Mouse (Mus musculus) adrenal gland, adult 8-10 months (tissue): ENCODE data around the gene Med20. TPM values are rescaled to one million over a fixed set of nuclear protein-coding genes. Genes with fewer than 3 reads are reported as not detected.
A peak's percentile ranks its signal among the peaks of the same experiment; 100 is the strongest.
"Not testable (repeated sequence)": the region's sequence is repeated elsewhere in the genome, so short reads cannot be mapped to it uniquely, and the experiment has no call there.

Experiments used
- DNase-seq: peaks from one replicate; pipeline ENCODE4 v3.0.0; 2022
- total RNA-seq, 4 experiments: library from RNA; stranded (reverse); gene quantifications; 2 replicates each; pipeline ENCODE4 v1.2.4; 2022

Gene Med20
- total RNA-seq, 4 experiments from 2014 or later = 42.6 to 53.7 (median 48.3) TPM

DNA sequence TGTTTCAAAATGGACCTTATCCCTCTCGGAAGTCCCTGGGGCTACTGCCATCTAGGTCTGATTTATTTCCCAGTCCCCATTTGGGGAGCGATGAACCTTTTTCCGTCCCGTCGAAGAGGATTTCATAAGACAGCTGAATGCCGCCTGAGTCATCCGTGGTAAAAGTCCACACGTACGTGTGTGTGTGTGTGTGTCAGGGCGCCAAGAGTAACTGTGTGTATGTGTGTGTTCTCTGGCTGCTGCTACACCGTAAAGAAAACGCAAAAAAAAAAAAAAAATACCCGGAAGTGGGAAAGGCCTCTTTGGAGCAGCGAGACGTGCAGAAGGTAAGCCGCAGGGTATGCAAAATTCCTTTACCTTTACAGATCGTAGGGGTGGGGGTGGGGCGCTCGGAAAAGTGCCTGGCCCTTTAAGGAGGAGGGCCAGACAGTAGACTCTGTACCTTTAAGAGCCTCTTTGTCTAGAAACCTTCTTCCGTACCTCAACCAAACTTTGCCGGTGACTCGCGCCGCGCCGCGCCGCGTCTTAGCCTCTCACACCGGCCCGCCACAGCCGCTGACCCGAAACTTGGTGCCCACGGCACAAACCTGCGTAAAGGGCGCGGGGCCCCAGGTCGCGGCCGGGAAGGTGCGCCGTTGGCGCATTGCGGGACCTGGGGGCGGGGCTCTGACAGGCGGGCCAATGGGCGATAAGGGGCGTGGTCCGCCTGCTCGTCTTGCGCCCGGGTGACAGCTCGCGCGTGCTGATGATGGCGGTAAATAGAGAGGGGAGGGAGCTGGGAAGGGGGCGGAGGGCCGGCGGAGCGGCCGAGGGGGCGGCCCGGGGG is 17.7 kb downstream of the Med20 start:
- DNase-seq = peak; percentile 90

DNA sequence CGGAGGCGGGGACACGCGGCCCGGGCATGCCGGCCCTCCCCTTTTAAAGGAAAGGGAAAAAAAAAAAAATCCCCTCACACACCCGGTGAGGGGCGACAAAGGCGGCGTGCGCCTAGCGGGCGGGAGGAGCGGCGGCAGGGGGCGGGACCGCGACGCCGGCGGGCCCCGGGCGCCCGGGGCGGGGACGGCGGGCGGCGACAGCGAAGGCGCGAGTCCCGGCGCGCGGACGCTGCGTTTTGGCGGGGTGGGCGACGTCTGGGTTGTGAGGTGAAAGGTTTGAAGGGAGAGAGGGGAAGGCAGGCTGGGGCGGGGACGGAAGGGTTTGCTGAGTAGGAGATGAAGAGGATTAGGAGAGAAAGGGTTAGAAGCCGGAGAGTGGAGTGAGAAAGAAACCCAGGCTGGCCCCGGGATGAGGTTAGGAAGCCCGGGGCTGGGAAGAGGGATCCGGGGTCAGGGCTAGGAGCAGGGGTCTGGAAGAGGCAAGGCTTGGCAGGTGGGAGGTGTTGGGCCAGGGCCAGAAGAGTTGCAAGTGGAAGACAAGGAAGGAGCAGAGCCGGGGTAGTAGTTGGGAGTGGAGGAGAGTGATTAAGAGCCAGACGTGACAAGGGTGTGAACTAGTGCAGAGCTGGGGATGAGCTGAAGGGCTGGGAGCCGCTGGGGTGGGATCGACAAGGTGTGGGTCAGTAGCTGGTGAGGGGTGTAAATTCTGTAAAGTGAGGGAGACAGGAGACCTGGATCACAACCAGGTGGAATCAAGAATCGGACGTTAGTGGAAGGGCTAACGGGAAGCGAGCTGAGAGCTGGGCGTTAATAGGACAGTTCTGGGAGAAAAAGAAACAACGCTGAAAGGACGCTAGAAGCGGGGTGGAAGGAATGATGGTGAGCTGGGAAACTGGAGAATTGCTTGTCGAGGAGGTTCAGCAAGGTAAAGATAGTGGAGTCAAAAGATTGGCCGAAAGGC is 18.6 kb downstream of the Med20 start:
- peak; percentile 50 for DNase-seq

DNA sequence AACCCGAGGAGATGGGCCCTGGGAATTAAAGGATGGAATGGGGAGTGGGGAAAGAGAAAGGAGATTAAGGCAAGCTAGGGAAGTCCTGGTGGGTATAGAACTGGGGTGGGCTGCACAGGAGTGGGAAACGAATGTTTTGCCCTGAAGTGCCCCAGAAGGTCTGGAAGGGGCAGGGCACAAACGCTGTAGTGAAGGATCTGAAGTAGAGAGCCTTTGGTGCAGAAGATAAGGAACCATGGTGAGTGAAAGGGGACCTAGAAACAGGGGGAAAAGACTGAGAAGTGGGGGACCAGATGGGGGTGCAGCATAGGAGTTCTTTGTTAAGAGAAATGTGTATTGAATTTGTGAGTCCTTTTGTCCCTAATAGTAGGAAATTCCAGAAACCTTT is 19.3 kb downstream of the Med20 start, which contains the start of gene Usp49:
Usp49 (plus strand) TSS at position 13 of the 388 bp plus-strand sequence.
- no peak for DNase-seq

DNA sequence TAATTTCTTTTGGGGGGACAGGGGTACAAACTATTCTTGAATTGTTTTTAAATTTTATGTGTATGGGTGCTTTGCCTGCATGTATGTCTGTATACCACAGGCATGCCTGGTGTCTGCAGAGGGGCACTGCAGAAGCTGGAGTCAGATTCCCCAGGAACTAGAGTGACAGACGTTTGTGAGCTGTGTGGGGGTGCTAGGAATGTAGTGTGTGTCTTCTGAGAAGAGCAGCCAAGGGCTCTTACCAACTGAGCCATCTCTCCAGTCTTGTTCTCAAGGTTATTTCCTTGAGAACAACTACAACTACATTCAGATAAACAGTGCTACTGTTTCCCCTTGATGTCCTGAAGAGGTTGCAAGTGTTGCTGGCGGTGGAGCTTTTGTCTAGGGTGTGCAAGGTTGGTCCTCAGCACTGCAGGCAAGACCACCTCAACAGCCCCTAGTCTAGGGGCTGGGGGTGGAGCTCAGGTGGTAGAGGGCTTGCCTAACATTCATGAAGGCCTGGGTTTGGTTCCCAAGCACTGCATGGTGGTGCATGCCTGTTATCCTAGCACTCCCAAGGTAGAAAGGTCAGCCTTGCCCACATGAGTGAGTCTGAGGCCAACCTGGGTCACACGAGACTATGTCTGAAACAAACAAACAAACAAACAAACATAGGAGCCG is 20.9 kb downstream of the Med20 start:
- no peak for DNase-seq

DNA sequence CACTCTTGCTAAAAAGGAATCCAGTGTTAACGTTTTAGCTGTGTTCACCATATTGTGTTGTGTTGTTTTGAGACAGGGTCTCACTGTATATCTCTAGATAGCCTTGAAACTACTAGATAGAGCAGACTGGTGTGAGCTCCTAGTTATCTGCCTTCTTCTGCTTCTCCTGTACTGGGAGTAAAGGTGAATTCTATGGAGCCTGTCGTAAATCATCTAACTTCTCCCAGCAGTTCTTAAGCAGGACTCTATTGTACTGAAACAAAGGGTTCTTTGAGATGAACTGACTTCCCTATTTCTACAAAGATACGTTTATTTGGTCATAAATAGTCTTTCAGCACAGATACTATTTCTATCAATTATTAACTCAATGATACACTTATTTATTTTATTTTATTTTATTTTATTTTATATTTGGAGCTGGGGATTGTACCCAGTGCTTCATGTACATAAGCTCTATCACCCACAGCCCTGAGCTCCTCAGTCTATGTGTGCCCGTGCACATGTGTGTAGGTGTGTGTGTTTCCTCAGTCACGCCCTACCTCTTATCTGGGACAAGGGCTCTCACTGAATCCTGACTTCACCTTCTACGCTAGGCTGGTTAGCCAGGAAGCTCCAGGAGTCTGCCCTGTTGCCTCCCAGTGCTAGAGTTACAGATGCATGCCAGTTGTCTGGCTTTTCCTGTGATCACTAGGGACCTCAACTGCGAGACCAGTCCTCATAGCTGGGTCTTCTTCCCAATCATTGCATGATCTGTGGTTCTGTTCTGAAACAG is 22.8 kb downstream of the Med20 start:
- DNase-seq = no peak

DNA sequence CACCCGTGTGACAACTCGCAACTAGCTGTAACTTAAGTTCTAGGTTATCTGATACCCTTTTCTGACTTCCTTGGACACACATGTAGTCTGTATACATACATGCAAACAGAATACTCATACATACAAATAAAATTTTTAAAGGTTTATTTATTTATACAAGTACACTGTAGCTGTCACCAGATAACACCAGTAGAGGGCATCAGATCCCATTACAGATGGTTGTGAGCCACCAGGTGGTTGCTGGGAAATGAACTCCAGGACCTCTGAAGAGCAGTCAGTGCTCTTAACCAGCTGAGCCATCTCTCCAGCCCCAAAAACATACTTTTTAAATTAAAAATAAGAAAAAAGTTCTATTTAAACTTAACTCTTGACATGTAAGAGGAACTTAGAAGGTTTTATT is 31.6 kb downstream of the Med20 start:
- no peak for DNase-seq

DNA sequence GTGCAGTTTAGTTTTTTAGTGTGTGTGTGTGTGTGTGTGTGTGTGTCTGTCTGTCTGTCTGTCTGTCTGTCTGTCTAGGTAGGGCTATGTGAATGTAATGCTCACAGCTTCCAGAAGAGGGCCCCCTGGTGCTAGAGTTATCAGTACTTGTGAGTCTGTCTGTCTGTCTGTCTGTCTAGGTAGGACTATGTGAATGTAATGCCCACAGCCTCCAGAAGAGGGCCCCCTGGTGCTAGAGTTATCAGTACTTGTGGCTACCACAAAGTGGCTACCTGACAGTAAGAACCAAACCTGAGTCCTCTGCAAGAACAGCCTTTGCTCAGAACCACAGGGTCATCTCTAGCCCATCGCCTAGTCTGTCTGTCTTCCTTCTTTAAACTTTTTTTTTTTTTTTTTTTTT is 35.3 kb downstream of the Med20 start:
- peak; percentile 32 for DNase-seq

DNA sequence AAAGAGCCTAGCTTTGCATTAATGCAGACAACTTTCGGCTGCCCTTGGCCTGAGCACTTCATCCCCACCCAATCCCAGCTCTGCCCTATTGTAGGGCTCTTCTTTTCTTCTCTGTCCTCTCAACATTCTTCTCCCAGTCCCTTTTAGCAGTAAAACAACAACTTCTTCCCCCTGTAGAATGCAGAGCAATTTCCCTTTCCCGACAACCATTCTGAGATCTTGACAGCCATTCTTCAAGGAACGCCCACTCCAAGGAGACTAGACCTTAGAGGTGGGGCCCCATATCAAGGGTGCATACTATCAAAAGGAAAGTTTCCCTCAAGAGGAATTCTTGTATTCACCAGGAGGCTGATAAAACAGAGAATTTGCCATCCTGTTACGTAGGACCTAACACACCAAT is 37.6 kb downstream of the Med20 start:
- no peak for DNase-seq

DNA sequence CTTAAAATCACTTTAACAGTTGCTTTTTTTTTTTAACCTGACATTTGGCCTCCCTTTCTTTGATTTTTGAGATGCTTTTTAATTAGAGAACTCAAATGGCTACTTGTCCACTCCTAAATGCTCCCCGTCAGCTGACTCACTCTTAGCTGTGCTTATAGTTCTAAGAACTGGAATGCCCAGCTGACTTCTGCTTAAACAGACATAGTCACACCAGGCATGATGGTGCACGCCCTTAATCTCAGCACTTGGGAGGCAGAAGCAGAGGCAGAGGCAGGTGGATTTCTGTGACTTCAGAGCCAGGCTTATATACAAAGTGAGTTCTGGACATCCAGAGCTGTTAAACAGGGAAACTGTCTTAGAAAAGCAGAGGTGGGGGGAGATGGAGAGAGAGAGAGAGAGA is 40.6 kb downstream of the Med20 start:
- DNase-seq = no peak

DNA sequence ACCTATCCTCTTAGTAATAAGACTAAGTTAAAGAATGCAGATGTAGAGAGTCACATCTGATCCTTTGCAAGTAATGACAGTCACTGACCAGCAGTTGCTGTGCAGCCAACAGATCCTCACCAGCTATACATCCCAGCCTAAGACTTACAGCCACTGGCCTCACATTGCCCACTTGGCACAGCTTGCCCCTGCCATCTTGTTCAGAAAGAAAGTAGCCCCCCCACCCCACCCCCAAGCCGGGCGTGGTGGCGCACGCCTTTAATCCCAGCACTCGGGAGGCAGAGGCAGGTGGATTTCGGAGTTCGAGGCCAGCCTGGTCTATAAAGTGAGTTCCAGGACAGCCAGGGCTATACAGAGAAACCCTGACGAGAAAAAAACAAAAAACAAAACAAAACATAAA is 43.0 kb downstream of the Med20 start:
- DNase-seq = not testable (repeated sequence)

DNA sequence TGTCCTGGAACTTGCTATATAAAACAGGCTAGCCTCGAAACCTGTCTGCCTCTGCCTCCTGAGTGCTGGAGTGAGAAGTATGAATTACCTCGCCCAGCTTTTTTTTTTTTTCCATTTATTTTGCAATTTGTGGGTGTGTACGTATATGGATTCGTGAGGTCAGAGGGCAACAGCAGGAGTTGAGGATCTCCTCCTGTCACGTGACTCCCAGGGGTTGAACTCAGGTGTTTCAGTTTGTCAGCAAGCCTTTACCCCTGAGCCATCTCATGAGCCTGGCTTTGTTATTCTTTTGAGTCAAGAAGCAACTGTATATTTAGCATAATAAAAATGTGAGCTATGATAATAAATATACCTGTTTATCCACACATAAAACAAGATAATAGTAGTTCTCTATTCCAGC is 44.3 kb downstream of the Med20 start:
- DNase-seq = no peak

DNA sequence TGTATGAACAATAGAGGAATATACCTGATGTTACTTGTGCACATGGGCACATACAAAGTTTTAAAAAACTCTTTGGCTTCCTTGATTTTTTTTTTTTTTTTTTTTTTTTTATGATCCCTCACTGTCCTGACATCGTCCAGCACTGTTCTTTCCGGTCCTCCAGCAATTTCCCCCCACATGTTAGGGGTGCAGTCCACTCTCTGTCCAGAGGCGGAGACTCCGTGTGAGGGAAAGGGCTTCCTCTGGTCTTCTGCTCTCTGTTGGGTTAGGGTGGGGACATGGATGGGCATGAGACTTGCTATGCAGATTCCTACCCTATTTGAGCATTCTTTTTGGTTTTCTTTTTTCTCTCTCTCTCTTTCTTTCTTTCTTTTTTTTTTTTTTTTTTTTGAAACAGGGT is 46.5 kb downstream of the Med20 start:
- DNase-seq = no peak

DNA sequence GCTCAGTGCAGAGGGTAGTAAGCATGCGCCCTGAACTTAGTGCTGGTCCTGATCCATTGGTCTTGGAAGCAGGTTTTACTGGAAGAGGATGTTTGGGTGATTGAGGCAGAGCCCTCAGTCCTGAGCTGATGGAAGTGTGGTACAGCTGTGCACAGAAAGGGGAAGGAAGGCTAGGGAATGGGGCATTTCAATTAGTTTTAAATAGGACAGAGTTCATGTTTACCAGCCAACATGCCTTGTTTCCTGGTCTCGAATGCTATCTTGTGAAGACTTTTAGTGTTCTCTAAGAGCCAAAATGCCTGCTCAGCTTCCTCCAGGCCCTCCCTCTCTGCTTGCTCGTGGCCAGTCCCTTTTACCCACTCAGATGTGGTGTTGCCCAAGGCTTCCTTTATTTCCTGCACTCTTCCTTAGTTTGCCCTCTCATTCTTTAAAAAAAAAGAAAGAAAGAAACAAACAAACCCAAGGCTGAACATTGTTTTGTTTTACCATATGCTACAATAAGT is 47.4 kb downstream of the Med20 start:
- no peak for DNase-seq

DNA sequence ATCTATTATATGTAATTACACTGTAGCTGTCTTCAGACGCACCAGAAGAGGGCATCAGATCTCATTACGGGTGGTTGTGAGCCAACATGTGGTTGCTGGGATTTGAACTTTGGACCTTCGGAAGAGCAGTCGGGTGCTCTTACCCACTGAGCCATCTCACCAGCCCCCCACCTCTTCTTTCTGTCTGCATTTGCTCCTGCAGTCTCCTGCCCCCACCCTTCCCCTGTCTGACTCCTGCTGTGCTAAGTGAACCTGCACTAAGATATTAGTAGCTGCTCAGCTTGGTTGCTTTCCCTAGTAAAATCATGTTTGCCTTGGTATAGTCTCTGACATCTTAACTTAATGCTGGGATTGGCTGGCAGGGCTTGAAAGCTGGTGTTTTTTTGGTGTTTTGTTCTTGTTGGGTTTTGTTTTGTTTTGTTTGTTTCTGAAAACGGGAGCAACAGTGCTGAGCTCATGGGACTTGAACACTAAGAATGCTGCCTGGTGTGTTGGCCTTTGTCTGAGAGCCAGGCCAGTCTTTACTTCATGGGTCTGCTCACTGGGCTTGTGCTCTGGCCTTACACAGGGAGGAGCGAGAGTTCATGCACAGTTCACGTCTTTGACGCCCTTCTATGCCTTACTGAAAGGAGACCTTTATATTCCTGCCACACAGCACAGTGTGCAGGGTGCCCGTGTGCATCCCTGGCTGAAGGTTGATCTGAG is 51.8 kb downstream of the Med20 start:
- DNase-seq = no peak

DNA sequence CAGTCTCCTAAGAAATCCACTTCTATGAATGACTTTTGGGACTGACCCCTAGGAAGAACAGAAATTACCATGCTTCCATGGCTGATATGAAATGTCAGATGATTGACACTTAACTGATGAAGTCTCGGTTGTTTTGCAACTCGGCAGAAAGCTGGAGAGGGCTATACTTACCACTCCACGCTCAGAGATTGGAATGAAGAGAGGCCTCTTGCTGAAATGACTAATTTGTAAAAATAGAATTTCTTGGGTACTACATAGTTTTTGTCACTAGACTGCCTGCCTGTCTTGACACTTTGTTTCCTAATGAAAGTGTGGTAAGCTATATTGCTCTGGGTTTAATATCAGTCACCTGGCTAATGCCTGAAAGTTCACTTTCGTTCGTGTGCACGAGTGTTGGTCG is 53.1 kb downstream of the Med20 start:
- DNase-seq = no peak

DNA sequence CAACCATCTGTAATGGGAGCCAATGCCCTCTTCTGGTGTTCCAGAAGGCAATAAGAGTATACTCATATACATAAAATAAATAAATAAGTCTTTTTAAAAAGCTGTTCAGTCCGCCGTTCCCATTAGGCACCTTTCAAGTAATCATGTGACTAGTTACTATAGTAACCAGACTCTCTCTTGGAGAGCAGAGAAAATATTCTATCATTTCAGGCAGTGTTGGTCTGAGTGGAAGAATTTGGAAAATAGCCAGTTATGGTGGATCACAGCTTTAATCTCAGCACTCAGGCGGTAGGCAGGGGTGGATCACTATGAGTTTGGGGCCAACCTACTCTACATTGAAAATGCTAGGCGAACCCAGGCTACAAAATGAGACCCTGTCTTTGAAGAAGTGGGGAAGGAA is 57.8 kb downstream of the Med20 start:
- DNase-seq = no peak

DNA sequence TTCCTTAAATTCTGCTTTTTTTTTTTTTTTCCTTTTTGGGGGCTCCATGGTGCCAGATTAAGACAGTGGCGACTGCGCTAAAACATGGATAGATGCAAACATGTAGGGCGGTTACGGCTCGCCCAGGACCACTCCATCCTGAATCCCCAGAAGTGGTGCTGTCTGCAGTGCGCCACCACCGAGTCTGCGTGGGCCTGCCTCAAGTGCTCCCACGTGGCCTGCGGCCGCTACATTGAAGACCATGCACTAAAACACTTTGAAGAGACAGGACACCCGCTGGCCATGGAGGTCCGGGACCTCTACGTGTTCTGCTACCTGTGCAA is 60.6 kb downstream of the Med20 start:
- DNase-seq = no peak

DNA sequence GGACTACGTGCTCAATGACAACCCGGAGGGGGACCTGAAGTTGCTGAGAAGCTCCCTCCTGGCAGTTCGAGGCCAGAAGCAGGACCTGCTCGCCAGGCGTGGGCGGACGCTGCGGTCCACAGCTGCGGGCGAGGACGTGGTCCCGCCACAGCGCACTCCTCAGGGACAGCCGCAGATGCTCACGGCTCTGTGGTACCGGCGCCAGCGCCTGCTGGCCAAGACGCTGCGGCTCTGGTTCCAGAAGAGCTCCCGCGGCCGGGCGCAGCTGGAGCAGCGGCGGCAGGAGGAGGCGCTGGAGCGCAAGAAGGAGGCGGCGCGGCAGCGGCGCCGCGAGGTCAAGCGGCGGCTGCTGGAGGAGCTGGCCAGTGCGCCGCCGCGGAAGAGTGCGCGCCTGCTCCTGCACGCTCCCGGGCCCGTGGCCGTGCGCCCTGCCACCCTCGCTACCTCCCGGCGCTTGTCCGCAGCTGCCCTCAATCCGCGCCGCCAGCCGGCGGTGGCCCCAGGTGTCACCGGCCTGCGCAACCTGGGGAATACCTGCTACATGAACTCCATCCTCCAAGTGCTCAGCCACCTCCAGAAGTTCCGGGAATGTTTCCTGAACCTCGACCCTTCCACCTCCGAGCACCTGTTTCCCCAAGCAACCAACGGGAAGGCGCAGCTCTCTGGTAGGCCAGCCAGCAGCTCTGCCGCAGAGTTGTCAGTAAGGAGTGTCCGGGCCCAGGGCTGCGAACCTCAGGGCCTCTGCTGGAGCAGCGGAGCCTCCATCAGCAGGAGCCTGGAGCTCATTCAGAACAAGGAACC is 61.1 kb downstream of the Med20 start:
- peak; percentile 42 for DNase-seq
